Mouse (Mus musculus): ENCODE measurements around the gene Elp5. TPM values are rescaled to one million over a fixed set of nuclear protein-coding genes. Genes with fewer than 3 reads are reported as not detected.

The Elp5 gene
- polyA plus RNA-seq, 1 experiment = 37.8 TPM

DNA sequence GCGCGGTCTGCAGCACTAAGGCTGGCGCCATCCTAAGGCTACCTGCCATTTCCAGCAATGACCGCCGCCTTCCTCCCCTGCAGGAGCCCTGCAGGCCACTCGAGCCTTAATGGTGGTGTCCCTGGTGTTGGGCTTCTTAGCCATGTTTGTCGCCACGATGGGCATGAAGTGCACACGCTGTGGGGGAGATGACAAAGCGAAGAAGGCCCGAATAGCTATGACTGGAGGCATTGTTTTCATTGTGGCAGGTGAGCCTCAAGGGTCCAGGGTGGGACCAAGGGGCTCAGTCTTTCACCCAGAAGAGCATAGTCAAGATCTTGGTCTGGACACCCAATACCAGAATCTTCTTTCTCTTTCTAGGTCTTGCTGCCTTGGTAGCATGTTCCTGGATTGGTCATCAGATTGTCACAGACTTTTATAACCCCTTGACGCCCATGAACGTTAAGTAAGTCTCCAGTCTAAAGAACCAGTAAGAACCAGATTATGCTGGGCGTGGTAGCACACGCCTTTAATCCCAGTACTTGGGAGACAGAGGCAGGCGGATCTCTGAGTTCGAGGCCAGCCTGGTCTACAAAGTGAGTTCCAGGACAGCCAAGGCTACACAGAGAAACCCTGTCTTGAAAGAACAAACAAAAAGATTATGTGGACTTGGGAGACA is 15.3 kb downstream of the Elp5 start:
- Histone ChIP-seq H3K36me3 (ENCODE audit: control insufficient read depth, insufficient read depth, low read length) (peaks cover 31% of the 10 kb centered on the region), H3K4me3 (ENCODE audit: low read depth, low read length) (peak overlapping the region; percentile 78), H3K4me1 (ENCODE audit: control insufficient read depth, insufficient read depth, insufficient read length, low read length) (peaks cover 20% of the 10 kb centered on the region; the same call in 1 of the 2 replicates), H3K27ac (ENCODE audit: insufficient read depth, low read depth, low read length) (peak overlapping the region; percentile 99), H3K27me3 (ENCODE audit: control insufficient read depth, insufficient read depth, low read length) (no peaks in the 10 kb centered on the region)
- no peak for TF ChIP-seq POLR2A (IDR thresholded peaks at IDR 0.05; ENCODE audit: low read depth, low read length)
- TF ChIP-seq CTCF (IDR thresholded peaks at IDR 0.05; ENCODE audit: extremely low read depth, insufficient read length, insufficient replicate concordance, low read depth, low read length) = no peak
- WGBS = 15% methylated on average over 17 of the region's 17 CpGs

- Histone ChIP-seq H3K4me3 (ENCODE audit: low read depth, low read length) (peak overlapping the region; percentile 78), H3K36me3 (ENCODE audit: control insufficient read depth, insufficient read depth, low read length) (peaks cover 29% of the 10 kb centered on the region), H3K27me3 (ENCODE audit: control insufficient read depth, insufficient read depth, low read length) (no peaks in the 10 kb centered on the region), H3K27ac (ENCODE audit: insufficient read depth, low read depth, low read length) (peak overlapping the region; percentile 99), H3K4me1 (ENCODE audit: control insufficient read depth, insufficient read depth, insufficient read length, low read length) (peaks cover 21% of the 10 kb centered on the region; the same call in 1 of the 2 replicates)
- WGBS = 2% methylated on average over 59 of the region's 59 CpGs
- no peak for TF ChIP-seq CTCF (IDR thresholded peaks at IDR 0.05; ENCODE audit: extremely low read depth, insufficient read length, insufficient replicate concordance, low read depth, low read length)
- TF ChIP-seq POLR2A (IDR thresholded peaks at IDR 0.05; ENCODE audit: low read depth, low read length) = 0 out of 2 replicates have a peak, but pooled peaks have one; percentile 7
Measured at GRCm38 (mm10) chr11:69966006-69966859, 16.1 kb downstream of the Elp5 start.

GRCm38 (mm10) chr11:69965271-69966005 is 16.9 kb downstream of the Elp5 start:
- peaks cover 28% of the 10 kb centered on the region for H3K36me3 ChIP-seq (ENCODE audit: control insufficient read depth, insufficient read depth, low read length)
- TF ChIP-seq CTCF (IDR thresholded peaks at IDR 0.05; ENCODE audit: extremely low read depth, insufficient read length, insufficient replicate concordance, low read depth, low read length) = no peak
- TF ChIP-seq POLR2A (IDR thresholded peaks at IDR 0.05; ENCODE audit: low read depth, low read length) = peak; percentile 97
- no peaks in the 10 kb centered on the region for H3K27me3 ChIP-seq (ENCODE audit: control insufficient read depth, insufficient read depth, low read length)
- WGBS = 2% methylated on average over 49 of the region's 49 CpGs
- H3K4me3 ChIP-seq (ENCODE audit: low read depth, low read length) = peak overlapping the region; percentile 78
- H3K4me1 ChIP-seq (ENCODE audit: control insufficient read depth, insufficient read depth, insufficient read length, low read length) = peaks cover 19% of the 10 kb centered on the region; the same call in 1 of the 2 replicates
- H3K27ac ChIP-seq (ENCODE audit: insufficient read depth, low read depth, low read length) = peak overlapping the region; percentile 99

GRCm38 (mm10) chr11:69964650-69965270 is 17.6 kb downstream of the Elp5 start, which contains the start of gene Cldn7:
Cldn7 (plus strand) TSS chr11:69964779.
- peaks cover 16% of the 10 kb centered on the region; the same call in 1 of the 2 replicates for H3K4me1 ChIP-seq (ENCODE audit: control insufficient read depth, insufficient read depth, insufficient read length, low read length)
- H3K27ac ChIP-seq (ENCODE audit: insufficient read depth, low read depth, low read length) = peak within 1 kb of the TSS; percentile 99
- peak within 1 kb of the TSS; percentile 78 for H3K4me3 ChIP-seq (ENCODE audit: low read depth, low read length)
- H3K36me3 ChIP-seq (ENCODE audit: control insufficient read depth, insufficient read depth, low read length) = peaks cover 24% of the 10 kb centered on the region
- TF ChIP-seq POLR2A (IDR thresholded peaks at IDR 0.05; ENCODE audit: low read depth, low read length) (no peak), CTCF (IDR thresholded peaks at IDR 0.05; ENCODE audit: extremely low read depth, insufficient read length, insufficient replicate concordance, low read depth, low read length) (no peak)
- 10% methylated on average over 24 of the region's 24 CpGs for WGBS
- H3K27me3 ChIP-seq (ENCODE audit: control insufficient read depth, insufficient read depth, low read length) = no peaks in the 10 kb centered on the region

DNA sequence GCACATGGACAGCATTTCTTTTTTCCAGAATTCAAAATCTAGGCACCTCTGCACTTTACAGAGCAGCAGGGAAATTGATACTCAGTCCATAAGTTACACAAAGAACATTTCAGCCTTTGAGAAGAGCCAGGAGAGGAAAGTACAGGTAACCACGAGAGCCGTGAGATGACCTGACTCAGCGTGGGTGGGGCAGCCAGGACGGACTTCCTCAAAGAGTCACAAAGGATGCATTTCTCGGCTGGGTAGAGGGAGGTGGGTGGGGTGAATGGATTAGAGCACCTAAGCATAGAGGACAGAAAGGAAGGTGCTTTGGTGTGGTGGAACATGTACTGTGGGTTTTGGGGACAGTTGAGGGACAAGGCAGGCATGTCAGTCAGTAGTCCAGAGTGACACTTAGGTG is 20.5 kb downstream of the Elp5 start:
- Histone ChIP-seq H3K27me3 (ENCODE audit: control insufficient read depth, insufficient read depth, low read length) (no peaks in the 10 kb centered on the region), H3K4me1 (ENCODE audit: control insufficient read depth, insufficient read depth, insufficient read length, low read length) (peaks cover 13% of the 10 kb centered on the region; the same call in 1 of the 2 replicates), H3K36me3 (ENCODE audit: control insufficient read depth, insufficient read depth, low read length) (peaks cover 1% of the 10 kb centered on the region), H3K27ac (ENCODE audit: insufficient read depth, low read depth, low read length) (peak overlapping the region; percentile 100), H3K4me3 (ENCODE audit: low read depth, low read length) (no peak overlapping the region)
- 8% methylated on average over 5 of the region's 5 CpGs for WGBS
- TF ChIP-seq CTCF (IDR thresholded peaks at IDR 0.05; ENCODE audit: extremely low read depth, insufficient read length, insufficient replicate concordance, low read depth, low read length) (no peak), POLR2A (IDR thresholded peaks at IDR 0.05; ENCODE audit: low read depth, low read length) (no peak)

- Histone ChIP-seq H3K36me3 (ENCODE audit: control insufficient read depth, insufficient read depth, low read length) (no peaks in the 10 kb centered on the region), H3K4me1 (ENCODE audit: control insufficient read depth, insufficient read depth, insufficient read length, low read length) (peaks cover 13% of the 10 kb centered on the region; the same call in 1 of the 2 replicates), H3K27ac (ENCODE audit: insufficient read depth, low read depth, low read length) (peak overlapping the region; percentile 100), H3K27me3 (ENCODE audit: control insufficient read depth, insufficient read depth, low read length) (no peaks in the 10 kb centered on the region), H3K4me3 (ENCODE audit: low read depth, low read length) (no peak overlapping the region)
- WGBS = 62% methylated on average over 5 of the region's 5 CpGs
- TF ChIP-seq POLR2A (IDR thresholded peaks at IDR 0.05; ENCODE audit: low read depth, low read length) (no peak), CTCF (IDR thresholded peaks at IDR 0.05; ENCODE audit: extremely low read depth, insufficient read length, insufficient replicate concordance, low read depth, low read length) (peak; percentile 46; the same call in 1 of the 2 replicates)
Measured at GRCm38 (mm10) chr11:69960616-69961015, 21.7 kb downstream of the Elp5 start.
